Mouse (Mus musculus): ENCODE data around the gene Tmem9b.

- TF ChIP-seq POLR2A (IDR thresholded peaks at IDR 0.05; ENCODE audit: low read depth, low read length), result no peak
- no peak for TF ChIP-seq CTCF (IDR thresholded peaks at IDR 0.05; ENCODE audit: extremely low read depth, insufficient read length, insufficient replicate concordance, low read depth, low read length)
Measured at GRCm38 (mm10) chr7:109741703-109742102, 11.0 kb downstream of the Tmem9b start.

All from small intestine, adult 2 months (tissue).